Mouse (Mus musculus): ENCODE data around the gene Papss2. TPM values are rescaled to one million over a fixed set of nuclear protein-coding genes. Genes with fewer than 3 reads are reported as not detected.

Gene Papss2
- polyA plus RNA-seq, 1 experiment from 2014 or later = 1.8 TPM

DNA sequence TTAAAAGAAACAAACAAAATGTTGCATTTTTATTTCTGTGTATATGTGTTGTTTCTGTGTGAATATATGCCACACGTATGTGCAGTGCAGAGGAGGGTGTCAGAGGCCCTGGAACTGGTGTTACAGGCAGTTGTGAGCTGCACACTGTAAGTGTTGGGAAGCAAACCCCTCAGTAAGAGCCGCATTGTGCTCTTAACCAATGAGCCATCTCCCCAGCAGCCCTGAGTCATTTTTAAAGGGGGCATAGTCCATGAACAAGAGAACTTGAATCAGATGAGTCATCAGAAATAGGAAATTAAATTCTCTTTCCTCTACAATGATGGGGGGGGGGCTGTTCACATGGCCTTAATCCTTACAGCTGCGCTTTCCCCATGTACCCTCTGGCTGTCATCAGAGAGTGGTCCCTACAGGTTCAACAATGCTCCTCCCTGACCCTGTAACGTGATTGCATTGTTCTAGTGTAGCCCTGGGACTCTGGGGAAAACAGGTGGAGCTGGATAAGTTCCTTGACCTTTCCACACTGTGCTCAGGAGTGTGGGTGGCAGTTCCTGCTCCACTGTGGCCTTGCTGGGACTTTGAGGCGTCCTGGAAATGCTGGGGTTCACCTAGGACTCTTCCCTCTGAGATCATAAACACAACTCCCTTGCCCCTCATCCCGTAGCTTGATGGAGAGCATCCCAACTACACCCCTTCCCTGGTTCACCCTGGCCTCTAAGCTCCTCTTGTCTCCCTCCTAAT is 5.6 kb downstream of the Papss2 start:
- Histone ChIP-seq H3K4me1 (replicated peaks) (no peaks in the 10 kb centered on the region; the same call in 1 of the 2 replicates), H3K4me2 (no peak overlapping the region), H3K9me3 (no peaks in the 10 kb centered on the region), H3K27me3 (peaks cover 13% of the 10 kb centered on the region), H3K27ac (replicated peaks) (no peak overlapping the region), H3K4me3 (no peak overlapping the region), H3K9ac (no peak overlapping the region), H3K36me3 (no peaks in the 10 kb centered on the region)
- no peak for ATAC-seq (ENCODE audit: low read depth)
- WGBS = 74% methylated on average over 6 of the region's 6 CpGs

DNA sequence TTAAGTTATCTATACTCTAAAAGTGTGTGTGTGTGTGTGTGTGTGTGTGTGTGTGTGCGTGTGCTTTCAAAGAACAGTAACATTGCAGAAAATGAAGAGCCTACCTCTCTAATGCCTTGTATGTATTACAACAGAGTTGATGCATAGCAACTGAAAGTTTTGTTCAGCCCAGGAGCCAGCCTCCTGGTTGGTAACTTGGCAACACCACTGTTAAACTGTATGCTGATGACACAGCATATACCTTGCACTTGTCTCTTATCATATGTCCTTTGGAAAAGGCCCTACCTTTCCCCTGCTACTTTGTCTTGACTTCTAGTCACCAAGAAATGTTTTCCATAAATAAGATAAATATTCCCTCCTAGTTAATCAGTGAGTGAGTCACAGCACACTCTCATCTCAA is 7.9 kb downstream of the Papss2 start:
- H3K9me3 ChIP-seq = no peaks in the 10 kb centered on the region
- H3K27me3 ChIP-seq = no peaks in the 10 kb centered on the region
- 87% methylated on average over 1 of the region's 1 CpGs for WGBS
- H3K4me2 ChIP-seq = no peak overlapping the region
- H3K9ac ChIP-seq = no peak overlapping the region
- H3K4me3 ChIP-seq = no peak overlapping the region
- no peaks in the 10 kb centered on the region; the same call in 1 of the 2 replicates for H3K4me1 ChIP-seq (replicated peaks)
- no peak overlapping the region for H3K27ac ChIP-seq (replicated peaks)
- ATAC-seq (ENCODE audit: low read depth) = no peak
- no peaks in the 10 kb centered on the region for H3K36me3 ChIP-seq

DNA sequence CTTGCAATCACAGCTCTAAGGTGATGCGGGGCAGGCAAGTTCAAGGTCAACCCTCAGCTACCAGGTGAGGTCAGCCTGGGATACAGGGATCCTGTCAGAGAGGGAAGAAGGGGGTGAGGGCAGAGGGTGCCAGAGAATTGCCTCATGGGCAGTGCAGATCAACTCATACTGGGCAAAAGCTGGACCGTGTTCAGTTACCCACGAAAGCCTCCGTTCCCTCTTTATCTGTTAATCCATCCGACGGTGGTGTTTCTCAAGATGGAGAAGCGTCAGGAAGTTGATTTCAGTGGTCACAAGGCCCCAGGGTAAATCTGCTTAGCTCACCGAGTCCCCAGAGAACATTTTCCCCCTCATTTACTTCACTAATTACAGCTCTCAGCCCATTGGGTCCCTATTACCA is 8.5 kb downstream of the Papss2 start:
- H3K9ac ChIP-seq = no peak overlapping the region
- 80% methylated on average over 8 of the region's 8 CpGs for WGBS
- no peaks in the 10 kb centered on the region for H3K36me3 ChIP-seq

DNA sequence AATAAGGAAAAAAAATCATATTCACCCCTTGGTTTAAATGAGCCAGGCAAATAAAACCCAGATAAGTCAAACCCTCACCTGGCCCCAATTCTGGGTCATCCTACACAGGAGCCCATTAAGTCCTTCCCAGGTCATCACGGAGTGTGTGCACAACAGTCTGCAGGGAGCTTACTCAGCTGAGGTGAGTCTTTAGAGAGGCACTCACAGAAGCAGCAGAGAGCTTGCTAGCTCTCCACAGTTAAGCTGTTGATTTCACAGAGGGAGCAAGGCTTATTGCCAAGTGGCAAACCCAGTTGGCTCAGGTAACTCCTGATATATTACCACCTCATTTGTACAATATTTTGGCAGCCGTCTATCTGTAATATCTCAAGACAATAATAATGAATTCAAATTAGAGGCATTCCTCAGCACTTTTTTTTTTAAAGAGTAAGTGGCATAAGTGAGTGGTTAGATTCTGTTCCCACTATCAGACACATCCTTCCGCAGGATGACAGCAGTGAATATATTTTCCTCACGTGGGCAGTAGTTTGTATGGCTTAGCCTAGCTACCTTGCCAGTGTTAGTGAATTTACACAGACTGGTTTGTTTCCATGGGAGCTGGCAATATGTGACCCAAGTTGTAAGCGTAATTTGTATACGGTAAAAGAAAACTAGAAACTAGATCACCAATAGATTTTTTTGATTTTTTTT is 9.1 kb downstream of the Papss2 start:
- no peak overlapping the region for H3K27ac ChIP-seq (replicated peaks)
- H3K4me2 ChIP-seq = no peak overlapping the region
- H3K36me3 ChIP-seq = no peaks in the 10 kb centered on the region
- H3K4me3 ChIP-seq = no peak overlapping the region
- ATAC-seq (ENCODE audit: low read depth) = peak; percentile 19; the same call in 1 of the 2 replicates
- no peaks in the 10 kb centered on the region for H3K9me3 ChIP-seq
- no peak overlapping the region for H3K9ac ChIP-seq
- no peaks in the 10 kb centered on the region for H3K27me3 ChIP-seq
- 82% methylated on average over 6 of the region's 6 CpGs for WGBS
- no peaks in the 10 kb centered on the region; the same call in 1 of the 2 replicates for H3K4me1 ChIP-seq (replicated peaks)

More for the DNA sequence above, 8.5 kb downstream of the Papss2 start:
- Histone ChIP-seq H3K4me2 (no peak overlapping the region), H3K27ac (replicated peaks) (no peak overlapping the region), H3K4me3 (no peak overlapping the region), H3K9me3 (no peaks in the 10 kb centered on the region), H3K27me3 (no peaks in the 10 kb centered on the region), H3K4me1 (replicated peaks) (no peaks in the 10 kb centered on the region; the same call in 1 of the 2 replicates)
- ATAC-seq (ENCODE audit: low read depth) = 0 out of 2 replicates have a peak, but pooled peaks have one; percentile 19

DNA sequence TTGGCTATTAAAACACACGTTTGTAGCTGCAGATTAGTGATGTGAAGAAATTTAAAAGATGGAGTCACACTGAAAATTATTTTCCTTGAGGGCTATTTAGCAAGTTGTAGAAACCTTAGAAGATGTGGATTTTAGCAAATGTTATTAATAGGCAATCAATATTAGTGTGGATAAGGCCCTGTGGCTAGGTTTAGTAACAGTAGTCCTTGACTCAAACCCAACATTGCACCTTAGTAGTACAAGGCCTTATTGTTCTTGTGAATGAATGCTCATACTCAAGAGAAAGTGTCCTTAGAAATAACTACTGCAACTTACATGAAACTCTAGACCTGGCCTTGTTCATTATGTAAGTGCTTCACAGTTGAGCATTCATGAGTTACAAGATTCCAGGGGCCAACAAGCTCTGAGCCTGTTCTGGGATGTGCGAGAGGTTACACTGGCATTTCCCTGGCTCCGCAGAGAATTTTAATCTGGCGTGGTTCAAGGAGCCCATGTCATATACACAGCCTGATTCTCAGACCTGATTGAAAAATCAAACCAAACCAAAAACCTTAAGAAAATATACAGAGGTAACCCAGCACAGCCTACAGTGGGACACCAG is 10.7 kb downstream of the Papss2 start:
- Histone ChIP-seq H3K36me3 (no peaks in the 10 kb centered on the region), H3K27me3 (no peaks in the 10 kb centered on the region), H3K4me3 (no peak overlapping the region), H3K27ac (replicated peaks) (no peak overlapping the region), H3K4me2 (no peak overlapping the region), H3K9me3 (no peaks in the 10 kb centered on the region), H3K9ac (no peak overlapping the region), H3K4me1 (replicated peaks) (no peaks in the 10 kb centered on the region; the same call in 1 of the 2 replicates)
- ATAC-seq (ENCODE audit: low read depth) = no peak
- 65% methylated on average over 4 of the region's 4 CpGs for WGBS

DNA sequence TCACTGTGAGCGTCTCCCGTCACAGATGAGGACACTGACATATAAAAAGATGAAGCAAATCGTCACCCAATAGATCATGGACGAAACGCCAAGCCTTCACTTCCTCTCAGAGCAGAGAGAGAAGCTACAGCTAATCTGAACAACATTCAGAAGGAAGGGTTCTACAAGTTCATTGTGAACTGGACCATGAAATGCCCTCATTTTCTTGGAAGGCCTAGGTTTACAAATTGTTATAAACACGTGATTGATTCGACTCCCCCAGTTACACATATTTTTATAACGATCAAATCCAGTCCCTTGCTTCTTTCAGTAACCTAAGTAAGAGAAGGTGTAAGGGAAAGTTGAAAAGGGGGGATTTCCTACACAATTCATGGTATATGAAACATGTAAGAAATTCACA is 11.4 kb downstream of the Papss2 start:
- Histone ChIP-seq H3K9me3 (no peaks in the 10 kb centered on the region), H3K27ac (replicated peaks) (no peak overlapping the region), H3K27me3 (no peaks in the 10 kb centered on the region), H3K9ac (no peak overlapping the region), H3K4me2 (no peak overlapping the region), H3K36me3 (no peaks in the 10 kb centered on the region), H3K4me3 (no peak overlapping the region), H3K4me1 (replicated peaks) (no peaks in the 10 kb centered on the region; the same call in 1 of the 2 replicates)
- no peak for ATAC-seq (ENCODE audit: low read depth)
- WGBS = 87% methylated on average over 8 of the region's 8 CpGs

DNA sequence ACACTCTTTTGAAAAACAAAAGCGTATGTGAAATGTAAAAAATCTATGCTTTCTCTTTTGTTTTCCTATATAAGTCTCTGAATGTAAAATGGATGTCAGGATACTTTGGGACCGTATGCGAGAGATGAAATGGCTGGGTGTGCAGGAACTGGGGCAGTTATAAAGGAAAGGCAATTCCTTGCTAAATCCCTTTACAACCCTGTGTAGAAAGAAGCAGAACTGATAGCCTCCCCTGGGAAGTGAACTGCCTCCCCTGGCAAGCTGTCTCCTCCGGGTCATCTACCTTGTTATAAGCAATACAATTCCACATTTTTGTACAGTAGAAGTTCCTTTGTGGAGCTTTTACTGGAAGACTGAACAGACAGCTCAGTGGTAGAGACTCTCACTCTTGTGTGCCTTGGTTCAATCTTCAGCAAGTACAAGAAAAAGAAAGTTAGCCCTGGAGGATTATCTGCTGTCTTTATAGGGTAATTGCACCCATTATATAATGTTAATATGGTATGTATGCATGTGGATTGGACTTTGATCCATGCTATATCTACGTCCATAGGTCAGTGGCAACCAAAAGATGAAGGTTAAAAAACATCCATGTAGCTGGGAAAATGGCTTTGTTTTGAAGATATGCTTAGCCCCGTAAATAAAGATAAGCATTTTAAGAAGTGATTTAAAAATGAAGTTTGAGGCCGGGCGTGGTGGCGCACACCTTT is 15.9 kb downstream of the Papss2 start:
- WGBS = 76% methylated on average over 9 of the region's 9 CpGs
- Histone ChIP-seq H3K4me3 (no peak overlapping the region), H3K9me3 (no peaks in the 10 kb centered on the region), H3K27me3 (no peaks in the 10 kb centered on the region), H3K4me1 (replicated peaks) (no peaks in the 10 kb centered on the region; the same call in 1 of the 2 replicates), H3K4me2 (no peak overlapping the region), H3K9ac (no peak overlapping the region), H3K36me3 (no peaks in the 10 kb centered on the region), H3K27ac (replicated peaks) (no peak overlapping the region)
- no peak for ATAC-seq (ENCODE audit: low read depth)

DNA sequence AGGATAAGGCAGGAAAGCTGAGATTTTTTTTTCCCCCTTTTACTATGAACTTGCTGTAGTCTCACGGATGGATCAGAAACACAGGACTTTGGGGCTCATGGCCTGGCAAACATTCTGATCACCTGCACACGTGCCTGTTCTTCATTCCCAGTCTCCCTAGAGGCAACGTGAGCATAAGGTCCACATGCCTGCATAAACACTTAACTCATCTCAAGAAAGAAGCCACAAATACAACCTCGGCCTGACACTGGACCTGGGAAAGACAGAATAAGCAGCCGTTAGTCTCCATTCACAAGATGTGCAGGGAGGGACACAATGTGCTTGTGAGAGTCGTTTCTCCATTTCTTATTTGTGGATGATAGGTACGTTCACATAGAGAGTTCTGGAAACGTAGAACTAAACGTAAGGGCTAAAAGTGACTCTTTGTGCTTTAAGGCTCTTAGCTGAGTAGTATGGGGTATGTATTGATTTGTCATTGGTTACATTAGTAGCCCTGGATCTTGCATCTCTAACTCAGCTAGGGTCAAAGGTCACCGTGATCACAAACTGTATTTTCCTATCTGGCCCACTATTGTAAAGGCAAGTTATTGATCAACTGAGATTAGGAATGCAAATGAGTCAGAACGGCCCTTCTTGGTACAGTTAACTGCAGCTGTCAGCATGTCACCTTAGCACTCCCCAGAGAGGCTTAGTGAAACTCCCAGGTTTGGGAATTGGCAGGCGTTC is 18.6 kb downstream of the Papss2 start:
- H3K4me2 ChIP-seq = no peak overlapping the region
- ATAC-seq (ENCODE audit: low read depth) = no peak
- no peaks in the 10 kb centered on the region for H3K36me3 ChIP-seq
- WGBS = 76% methylated on average over 12 of the region's 12 CpGs
- no peaks in the 10 kb centered on the region; the same call in 1 of the 2 replicates for H3K4me1 ChIP-seq (replicated peaks)
- no peaks in the 10 kb centered on the region for H3K9me3 ChIP-seq
- H3K9ac ChIP-seq = no peak overlapping the region
- no peak overlapping the region for H3K4me3 ChIP-seq
- H3K27me3 ChIP-seq = no peaks in the 10 kb centered on the region
- no peak overlapping the region for H3K27ac ChIP-seq (replicated peaks)

DNA sequence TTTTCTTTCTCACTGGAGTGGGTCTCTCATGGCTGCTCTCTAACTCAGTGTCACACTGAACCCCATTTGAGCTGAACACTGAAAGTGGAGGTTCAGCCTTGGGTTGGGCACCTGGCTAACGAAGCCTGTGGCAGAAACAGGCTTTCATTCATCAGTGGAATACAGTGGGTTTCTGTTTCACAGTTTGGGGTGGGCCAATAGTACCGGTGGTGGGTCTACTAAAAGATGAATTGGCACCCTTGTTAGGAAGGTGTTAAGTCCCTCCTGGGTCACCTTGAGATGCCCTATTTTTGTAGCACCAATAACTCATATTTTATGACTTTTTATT is 19.1 kb downstream of the Papss2 start:
- no peaks in the 10 kb centered on the region; the same call in 1 of the 2 replicates for H3K4me1 ChIP-seq (replicated peaks)
- H3K9me3 ChIP-seq = no peaks in the 10 kb centered on the region
- H3K4me3 ChIP-seq = no peak overlapping the region
- no peak overlapping the region for H3K27ac ChIP-seq (replicated peaks)
- H3K27me3 ChIP-seq = no peaks in the 10 kb centered on the region
- ATAC-seq (ENCODE audit: low read depth) = no peak
- WGBS = 72% methylated on average over 2 of the region's 2 CpGs
- no peaks in the 10 kb centered on the region for H3K36me3 ChIP-seq
- H3K9ac ChIP-seq = no peak overlapping the region
- no peak overlapping the region for H3K4me2 ChIP-seq

DNA sequence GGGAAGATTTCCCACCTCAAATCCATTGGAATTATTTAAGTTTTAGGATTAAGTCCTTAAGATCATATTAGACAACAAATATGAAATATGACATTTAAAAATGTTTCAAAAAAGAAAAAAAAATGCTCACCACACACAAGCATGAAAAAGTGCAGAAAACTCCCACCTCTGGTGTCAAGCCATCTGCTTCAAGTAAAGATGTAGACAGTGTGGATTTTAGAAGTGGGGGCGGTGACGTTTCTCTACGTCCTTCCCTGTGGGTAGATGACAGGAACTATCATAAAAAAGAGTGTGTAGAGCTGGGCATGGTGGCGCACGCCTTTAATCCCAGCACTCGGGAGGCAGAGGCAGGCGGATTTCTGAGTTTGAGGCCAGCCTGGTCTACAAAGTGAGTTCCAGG is 21.1 kb downstream of the Papss2 start:
- Histone ChIP-seq H3K27ac (replicated peaks) (no peak overlapping the region), H3K27me3 (no peaks in the 10 kb centered on the region), H3K4me2 (no peak overlapping the region), H3K9ac (no peak overlapping the region), H3K9me3 (no peaks in the 10 kb centered on the region), H3K36me3 (no peaks in the 10 kb centered on the region), H3K4me3 (no peak overlapping the region), H3K4me1 (replicated peaks) (no peaks in the 10 kb centered on the region)
- ATAC-seq (ENCODE audit: low read depth) = no peak
- 93% methylated on average over 7 of the region's 7 CpGs for WGBS

DNA sequence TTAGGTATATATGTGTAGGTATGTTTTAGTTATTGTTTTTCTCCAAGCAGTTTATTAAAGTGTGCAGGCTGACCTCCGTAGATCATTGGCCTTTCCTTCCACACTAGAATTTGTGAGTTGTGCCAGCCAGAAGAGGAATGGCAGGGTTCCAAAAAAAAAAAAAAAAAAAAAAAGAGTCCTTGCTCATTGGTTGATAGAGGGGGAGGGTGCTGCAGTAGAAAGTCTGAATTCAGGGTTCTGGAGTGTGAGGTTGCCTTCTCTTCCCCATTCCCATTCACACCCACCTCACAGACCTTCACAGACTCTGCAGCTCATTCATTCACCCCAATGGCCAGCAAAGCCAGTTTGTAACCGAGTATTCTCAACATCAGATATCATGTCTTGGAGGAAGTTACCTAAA is 24.1 kb downstream of the Papss2 start:
- ATAC-seq (ENCODE audit: low read depth) = no peak
- WGBS = 80% methylated on average over 2 of the region's 2 CpGs
- H3K4me2 ChIP-seq = no peak overlapping the region
- H3K27me3 ChIP-seq = no peaks in the 10 kb centered on the region
- H3K4me1 ChIP-seq (replicated peaks) = no peaks in the 10 kb centered on the region
- H3K36me3 ChIP-seq = no peaks in the 10 kb centered on the region
- H3K27ac ChIP-seq (replicated peaks) = no peak overlapping the region
- H3K9me3 ChIP-seq = no peaks in the 10 kb centered on the region
- H3K9ac ChIP-seq = no peak overlapping the region
- no peak overlapping the region for H3K4me3 ChIP-seq
